Mouse (Mus musculus) heart, postnatal 36 days (tissue): ENCODE data around the gene Gm8764. TPM values are rescaled to one million over a fixed set of nuclear protein-coding genes. Genes with fewer than 3 reads are reported as not detected.
"Not testable (repeated sequence)": the region's sequence is repeated elsewhere in the genome, so short reads cannot be mapped to it uniquely, and the experiment has no call there.

Source experiments
- DNase-seq, 2 experiments: peaks; one replicate each; pipeline ENCODE4 v3.0.0; 2021 to 2022
- intact Hi-C: fragments of 180-260 bp; cut with DNase I; formaldehyde crosslinking; loops from one replicate; pipeline ENCODE4 v1.15.1; 2025
- total RNA-seq, 2 experiments: library from RNA; stranded (reverse); gene quantifications; 2 replicates each; pipeline ENCODE4 v1.2.3; 2021

The Gm8764 gene
- not detected for total RNA-seq

DNA sequence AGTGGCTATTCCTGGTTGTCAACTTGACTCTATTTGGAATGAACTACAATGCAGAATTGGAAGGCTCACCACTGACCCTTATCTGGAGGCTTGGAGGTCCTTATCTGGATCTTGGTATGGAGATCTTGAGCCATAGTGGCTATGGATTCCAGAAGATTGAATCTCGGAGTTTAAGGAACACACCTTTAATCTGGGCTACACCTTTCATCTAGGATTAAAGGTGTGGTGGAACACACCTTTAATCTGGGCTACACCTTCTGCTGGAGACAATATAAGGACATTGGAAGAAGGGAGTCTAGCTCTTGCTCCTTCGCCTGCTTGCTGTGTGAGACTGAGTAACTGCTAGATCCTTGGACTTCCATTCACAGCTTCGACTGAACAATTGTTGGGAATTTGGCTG is at the start of gene Gm8764:
TSS of gene Gm8764 (plus strand) at position 301 of the 400 bp plus-strand sequence.
- intact Hi-C loops = not testable (repeated sequence)

DNA sequence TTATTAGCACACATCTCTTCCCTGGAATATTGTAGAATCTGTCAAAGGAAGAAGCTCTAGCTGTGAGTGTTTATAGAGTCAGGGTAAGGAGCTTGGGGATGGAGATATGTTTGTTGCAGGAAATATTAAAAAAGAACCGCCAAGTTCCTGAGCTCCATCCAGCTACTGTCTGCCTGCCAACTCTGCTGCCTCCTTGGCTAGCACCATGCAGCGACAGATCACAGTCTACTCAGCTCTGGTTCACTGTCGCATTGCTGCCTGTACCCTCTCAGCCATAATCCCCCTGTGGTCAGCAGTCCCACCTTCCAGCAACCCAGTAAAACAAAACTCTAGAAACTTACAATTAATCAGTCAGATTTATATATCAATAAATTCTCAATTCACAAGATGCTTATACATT is 49.8 kb upstream of the Gm8764 start:
- intact Hi-C loops = no loop called here
- DNase-seq = no peak

More for the DNA sequence above, at the start of gene Gm8764:
- DNase-seq = not testable (repeated sequence)

DNA sequence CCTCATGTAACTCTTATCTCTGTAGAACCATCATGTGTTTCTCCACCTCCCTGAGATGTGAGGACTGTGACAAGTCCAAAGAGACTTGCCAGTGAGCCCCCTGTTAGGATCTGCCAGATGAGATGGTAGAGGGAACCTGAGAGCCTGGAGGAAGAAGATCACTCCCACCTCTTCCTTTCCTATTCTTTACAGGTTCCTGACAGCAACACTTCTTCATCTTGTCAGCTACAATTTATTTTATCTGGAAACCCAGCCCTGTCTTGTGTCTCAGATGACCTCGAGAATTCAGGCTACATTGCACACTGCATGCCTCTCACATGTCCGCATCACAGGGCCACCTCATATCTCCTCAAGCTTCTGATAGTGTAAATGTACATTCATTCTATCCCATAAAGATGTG is 41.5 kb upstream of the Gm8764 start:
- DNase-seq = no peak
- intact Hi-C loops = no loop called here

DNA sequence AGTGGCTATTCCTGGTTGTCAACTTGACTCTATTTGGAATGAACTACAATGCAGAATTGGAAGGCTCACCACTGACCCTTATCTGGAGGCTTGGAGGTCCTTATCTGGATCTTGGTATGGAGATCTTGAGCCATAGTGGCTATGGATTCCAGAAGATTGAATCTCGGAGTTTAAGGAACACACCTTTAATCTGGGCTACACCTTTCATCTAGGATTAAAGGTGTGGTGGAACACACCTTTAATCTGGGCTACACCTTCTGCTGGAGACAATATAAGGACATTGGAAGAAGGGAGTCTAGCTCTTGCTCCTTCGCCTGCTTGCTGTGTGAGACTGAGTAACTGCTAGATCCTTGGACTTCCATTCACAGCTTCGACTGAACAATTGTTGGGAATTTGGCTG is 17.1 kb upstream of the Gm8764 start, which contains the start of gene Gm21293:
TSS of gene Gm21293 (plus strand) at position 301 of the 400 bp plus-strand sequence.
- DNase-seq, intact Hi-C loops: not testable (repeated sequence)

DNA sequence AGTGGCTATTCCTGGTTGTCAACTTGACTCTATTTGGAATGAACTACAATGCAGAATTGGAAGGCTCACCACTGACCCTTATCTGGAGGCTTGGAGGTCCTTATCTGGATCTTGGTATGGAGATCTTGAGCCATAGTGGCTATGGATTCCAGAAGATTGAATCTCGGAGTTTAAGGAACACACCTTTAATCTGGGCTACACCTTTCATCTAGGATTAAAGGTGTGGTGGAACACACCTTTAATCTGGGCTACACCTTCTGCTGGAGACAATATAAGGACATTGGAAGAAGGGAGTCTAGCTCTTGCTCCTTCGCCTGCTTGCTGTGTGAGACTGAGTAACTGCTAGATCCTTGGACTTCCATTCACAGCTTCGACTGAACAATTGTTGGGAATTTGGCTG is 8.6 kb upstream of the Gm8764 start, which contains the start of gene Gm6763:
TSS of gene Gm6763 (plus strand) at position 301 of the 400 bp plus-strand sequence.
- DNase-seq, intact Hi-C loops: not testable (repeated sequence)

DNA sequence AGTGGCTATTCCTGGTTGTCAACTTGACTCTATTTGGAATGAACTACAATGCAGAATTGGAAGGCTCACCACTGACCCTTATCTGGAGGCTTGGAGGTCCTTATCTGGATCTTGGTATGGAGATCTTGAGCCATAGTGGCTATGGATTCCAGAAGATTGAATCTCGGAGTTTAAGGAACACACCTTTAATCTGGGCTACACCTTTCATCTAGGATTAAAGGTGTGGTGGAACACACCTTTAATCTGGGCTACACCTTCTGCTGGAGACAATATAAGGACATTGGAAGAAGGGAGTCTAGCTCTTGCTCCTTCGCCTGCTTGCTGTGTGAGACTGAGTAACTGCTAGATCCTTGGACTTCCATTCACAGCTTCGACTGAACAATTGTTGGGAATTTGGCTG is 8.4 kb downstream of the Gm8764 start, which contains the start of gene Gm21304:
TSS of gene Gm21304 (plus strand) at position 301 of the 400 bp plus-strand sequence.
- intact Hi-C loops, DNase-seq: not testable (repeated sequence)

DNA sequence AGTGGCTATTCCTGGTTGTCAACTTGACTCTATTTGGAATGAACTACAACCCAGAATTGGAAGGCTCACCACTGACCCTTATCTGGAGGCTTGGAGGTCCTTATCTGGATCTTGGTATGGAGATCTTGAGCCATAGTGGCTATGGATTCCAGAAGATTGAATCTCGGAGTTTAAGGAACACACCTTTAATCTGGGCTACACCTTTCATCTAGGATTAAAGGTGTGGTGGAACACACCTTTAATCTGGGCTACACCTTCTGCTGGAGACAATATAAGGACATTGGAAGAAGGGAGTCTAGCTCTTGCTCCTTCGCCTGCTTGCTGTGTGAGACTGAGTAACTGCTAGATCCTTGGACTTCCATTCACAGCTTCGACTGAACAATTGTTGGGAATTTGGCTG is 16.9 kb downstream of the Gm8764 start, which contains the start of gene Gm21312:
TSS of gene Gm21312 (plus strand) at position 301 of the 400 bp plus-strand sequence.
- DNase-seq, intact Hi-C loops: not testable (repeated sequence)

DNA sequence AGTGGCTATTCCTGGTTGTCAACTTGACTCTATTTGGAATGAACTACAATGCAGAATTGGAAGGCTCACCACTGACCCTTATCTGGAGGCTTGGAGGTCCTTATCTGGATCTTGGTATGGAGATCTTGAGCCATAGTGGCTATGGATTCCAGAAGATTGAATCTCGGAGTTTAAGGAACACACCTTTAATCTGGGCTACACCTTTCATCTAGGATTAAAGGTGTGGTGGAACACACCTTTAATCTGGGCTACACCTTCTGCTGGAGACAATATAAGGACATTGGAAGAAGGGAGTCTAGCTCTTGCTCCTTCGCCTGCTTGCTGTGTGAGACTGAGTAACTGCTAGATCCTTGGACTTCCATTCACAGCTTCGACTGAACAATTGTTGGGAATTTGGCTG is 25.4 kb downstream of the Gm8764 start, which contains the start of gene Gm20765:
TSS of gene Gm20765 (plus strand) at position 301 of the 400 bp plus-strand sequence.
- intact Hi-C loops, DNase-seq: not testable (repeated sequence)

DNA sequence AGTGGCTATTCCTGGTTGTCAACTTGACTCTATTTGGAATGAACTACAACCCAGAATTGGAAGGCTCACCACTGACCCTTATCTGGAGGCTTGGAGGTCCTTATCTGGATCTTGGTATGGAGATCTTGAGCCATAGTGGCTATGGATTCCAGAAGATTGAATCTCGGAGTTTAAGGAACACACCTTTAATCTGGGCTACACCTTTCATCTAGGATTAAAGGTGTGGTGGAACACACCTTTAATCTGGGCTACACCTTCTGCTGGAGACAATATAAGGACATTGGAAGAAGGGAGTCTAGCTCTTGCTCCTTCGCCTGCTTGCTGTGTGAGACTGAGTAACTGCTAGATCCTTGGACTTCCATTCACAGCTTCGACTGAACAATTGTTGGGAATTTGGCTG is 33.9 kb downstream of the Gm8764 start, which contains the start of gene Gm4340:
TSS of gene Gm4340 (plus strand) at position 301 of the 400 bp plus-strand sequence.
- DNase-seq, intact Hi-C loops: not testable (repeated sequence)

DNA sequence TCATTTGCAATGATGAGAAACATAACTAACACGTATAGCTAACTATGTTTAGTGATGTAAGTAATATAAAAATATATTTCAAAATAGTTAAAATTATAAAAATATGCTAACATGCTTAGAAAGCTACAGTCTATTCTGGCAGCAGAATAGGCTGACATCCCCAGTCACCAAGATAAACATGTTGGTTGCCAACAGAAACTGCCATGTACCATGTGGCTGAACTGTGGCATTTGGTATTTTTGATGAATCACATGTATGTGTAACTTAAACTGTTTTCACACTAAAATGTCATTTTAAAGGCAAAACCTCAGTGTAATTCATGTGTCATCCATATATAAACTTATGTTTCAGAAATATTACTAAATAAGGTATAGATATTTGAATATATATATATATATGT is 49.8 kb downstream of the Gm8764 start:
- no peak for DNase-seq
- intact Hi-C loops = no loop called here

DNA sequence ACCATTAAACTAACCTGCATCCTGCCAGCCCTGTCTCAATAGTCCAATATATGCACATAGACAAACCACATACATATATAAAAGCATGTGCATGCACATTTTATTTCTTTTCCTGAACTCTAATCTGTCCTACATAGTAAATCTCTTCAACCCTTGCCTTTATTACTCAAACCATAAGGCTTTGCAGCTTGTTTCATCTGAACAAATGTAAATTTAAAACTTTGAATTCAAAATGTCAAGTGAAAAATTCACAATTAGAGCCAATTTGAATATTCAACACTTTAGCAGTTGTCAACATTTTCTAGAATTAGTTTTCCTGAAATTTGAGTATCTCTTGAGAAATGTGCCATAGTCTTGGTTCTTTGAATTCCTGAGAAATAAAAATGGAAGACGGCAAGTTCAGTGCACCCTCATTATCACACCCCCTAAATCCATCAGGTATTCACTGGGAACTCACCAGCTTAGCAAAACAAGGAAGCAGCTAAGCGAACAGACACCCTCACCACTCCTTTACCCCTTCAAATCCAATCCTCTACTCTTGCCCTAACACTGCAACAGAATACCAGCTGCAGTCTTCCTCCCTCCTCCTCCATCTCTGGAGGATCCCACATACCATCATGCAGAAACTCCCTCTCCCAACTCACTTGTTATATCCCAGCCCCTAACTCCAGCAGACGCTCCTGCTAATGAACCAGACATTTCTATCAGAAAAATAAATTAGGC is 50.6 kb downstream of the Gm8764 start:
- DNase-seq = no peak
- intact Hi-C loops = no loop called here

Other genes with a start within 250 kb of the Gm8764 start
- not detected for gene Gm21293, start 17.0 kb upstream of the Gm8764 start, total RNA-seq
- not detected for gene Gm6763, start 8.5 kb upstream of the Gm8764 start, total RNA-seq
- not detected for gene Gm21304, start 8.5 kb downstream of the Gm8764 start, total RNA-seq
- gene Gm21312, start 17.0 kb downstream of the Gm8764 start, total RNA-seq = not detected
- not detected for gene Gm20765, start 25.5 kb downstream of the Gm8764 start, total RNA-seq
- not detected for gene Gm4340, start 34.0 kb downstream of the Gm8764 start, total RNA-seq